Mouse (Mus musculus) cerebellum, adult 2 months (tissue): Measurements from ENCODE around the gene Smarcd3.

ENCODE experiments used
- CTCF ChIP-seq: fragments of 200-500 bp; IDR thresholded peaks from 2 replicates; pipeline ENCODE4 v1.5.1; 2011; ENCODE audit warnings: low read depth, mild to moderate bottlenecking, control low read depth, low read length, moderate library complexity, borderline replicate concordance; ENCODE audit not compliant: insufficient read depth
- POLR2A ChIP-seq: fragments of 200-500 bp; IDR thresholded peaks from 2 replicates; pipeline ENCODE4 v1.6.1; 2011; ENCODE audit warnings: low read length, control low read depth, borderline replicate concordance; ENCODE audit not compliant: insufficient read depth

DNA sequence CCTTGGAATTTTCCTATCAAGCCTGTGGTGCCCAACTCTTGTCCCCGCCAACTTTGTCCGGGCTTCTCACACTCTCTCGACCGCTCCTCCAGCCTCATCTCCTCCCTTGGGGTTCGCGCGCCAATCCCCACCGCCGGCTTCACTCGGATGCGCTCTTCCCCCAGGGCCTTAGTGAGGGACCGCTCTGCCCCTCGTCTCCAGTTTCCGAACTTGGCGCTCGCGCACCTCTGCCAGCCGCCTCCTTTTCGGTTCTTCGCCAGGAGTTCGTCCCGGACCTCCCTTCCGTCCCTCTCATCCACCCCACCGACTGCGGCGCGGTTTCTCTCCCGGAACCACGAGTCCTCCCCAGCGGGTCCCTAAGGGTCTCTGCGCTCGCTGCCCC is 47.4 kb downstream of the Smarcd3 start:
- no peak for TF ChIP-seq POLR2A
- no peak for TF ChIP-seq CTCF
